Mouse (Mus musculus): ENCODE results near the gene Dynlt1b. TPM values are rescaled to one million over a fixed set of nuclear protein-coding genes. Genes with fewer than 3 reads are reported as not detected.
A peak's percentile ranks its signal among the peaks of the same experiment; 100 is the strongest.
"Not testable (repeated sequence)": the region's sequence is repeated elsewhere in the genome, so short reads cannot be mapped to it uniquely, and the experiment has no call there.

Dynlt1b gene
- polyA plus RNA-seq, 1 experiment from 2014 or later: 613 TPM

DNA sequence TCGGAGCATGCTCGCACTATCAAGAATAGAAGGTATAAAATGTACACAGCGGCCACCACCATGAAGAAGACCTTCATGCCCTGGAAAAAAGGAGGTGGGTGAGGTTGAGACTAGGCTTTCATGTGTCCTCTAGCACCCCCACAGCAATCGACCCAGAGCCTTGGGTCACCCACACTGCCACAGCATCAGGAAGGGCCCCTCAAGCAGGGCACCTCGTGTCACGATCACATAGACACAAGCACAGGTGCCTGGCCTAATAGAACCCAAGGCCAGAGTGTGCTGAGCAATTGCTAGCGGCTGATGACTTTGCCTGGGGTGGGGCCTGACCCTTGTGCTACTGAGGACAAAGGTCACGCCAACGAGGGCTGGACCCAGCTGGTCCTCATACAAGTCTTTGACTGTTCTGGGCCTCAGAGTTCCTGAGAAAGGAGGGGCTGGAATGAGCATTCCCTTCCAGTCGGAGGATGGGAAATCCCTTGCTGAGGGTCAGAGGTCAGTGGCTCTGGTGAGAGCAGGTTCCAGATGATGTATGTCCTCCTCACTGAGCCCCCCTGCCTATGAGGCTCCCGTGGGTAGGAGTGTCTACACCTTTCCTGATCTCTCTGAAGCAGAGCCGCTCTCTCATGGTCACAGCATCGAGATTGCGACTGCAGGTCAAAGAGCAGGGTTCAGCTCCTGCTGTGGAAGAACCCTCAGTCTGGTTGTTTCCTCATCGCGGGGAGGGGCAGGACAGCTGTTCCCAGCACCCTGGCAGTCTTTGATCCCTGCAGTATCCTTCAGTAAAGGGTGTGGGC lies 16.1 kb downstream of the Dynlt1b start:
- 69% methylated on average over 7 of the region's 16 CpGs for WGBS
- H3K9me3 ChIP-seq (ENCODE audit: control insufficient read depth, low read length); H3K4me1 ChIP-seq (replicated peaks; ENCODE audit: control insufficient read depth, insufficient read depth, low read length); H3K4me2 ChIP-seq (ENCODE audit: low read length); H3K4me3 ChIP-seq (ENCODE audit: low read depth, low read length); H3K27me3 ChIP-seq (replicated peaks; ENCODE audit: control insufficient read depth, insufficient read depth, low read length); H3K27ac ChIP-seq (ENCODE audit: low read depth); DNase-seq (ENCODE audit: low spot score); H3K9ac ChIP-seq (ENCODE audit: low read length); H3K36me3 ChIP-seq (ENCODE audit: control insufficient read depth, insufficient read depth, low read length): not testable (repeated sequence)
- peak; percentile 61 for ATAC-seq (replicated peaks; ENCODE audit: low FRiP score, low TSS enrichment, low read depth)

DNA sequence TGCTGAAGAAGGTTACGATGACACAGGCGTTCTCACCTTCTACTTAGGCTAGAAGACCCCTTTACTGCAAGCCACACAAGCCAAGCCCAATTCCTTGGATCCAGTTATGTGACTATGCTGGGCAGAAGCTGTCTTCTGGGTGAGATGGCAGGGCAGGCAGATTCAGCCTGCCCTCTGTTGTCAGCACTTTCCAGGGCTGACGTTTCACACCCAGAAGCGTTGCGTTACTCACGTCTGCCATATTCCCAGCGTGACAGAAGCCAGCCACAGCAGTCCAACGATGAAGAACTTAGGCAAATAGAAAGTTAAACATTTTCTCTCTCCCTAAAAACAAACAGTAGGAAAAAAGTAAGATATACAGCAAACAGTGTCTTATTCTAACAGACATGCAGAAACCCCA lies 18.4 kb downstream of the Dynlt1b start:
- not testable (repeated sequence) for H3K4me2 ChIP-seq (ENCODE audit: low read length); H3K36me3 ChIP-seq (ENCODE audit: control insufficient read depth, insufficient read depth, low read length); DNase-seq (ENCODE audit: low spot score); H3K9me3 ChIP-seq (ENCODE audit: control insufficient read depth, low read length); H3K9ac ChIP-seq (ENCODE audit: low read length); H3K27ac ChIP-seq (ENCODE audit: low read depth); H3K27me3 ChIP-seq (replicated peaks; ENCODE audit: control insufficient read depth, insufficient read depth, low read length); H3K4me3 ChIP-seq (ENCODE audit: low read depth, low read length); ATAC-seq (replicated peaks; ENCODE audit: low FRiP score, low TSS enrichment, low read depth); H3K4me1 ChIP-seq (replicated peaks; ENCODE audit: control insufficient read depth, insufficient read depth, low read length)
- WGBS: 84% methylated on average over 8 of the region's 8 CpGs

DNA sequence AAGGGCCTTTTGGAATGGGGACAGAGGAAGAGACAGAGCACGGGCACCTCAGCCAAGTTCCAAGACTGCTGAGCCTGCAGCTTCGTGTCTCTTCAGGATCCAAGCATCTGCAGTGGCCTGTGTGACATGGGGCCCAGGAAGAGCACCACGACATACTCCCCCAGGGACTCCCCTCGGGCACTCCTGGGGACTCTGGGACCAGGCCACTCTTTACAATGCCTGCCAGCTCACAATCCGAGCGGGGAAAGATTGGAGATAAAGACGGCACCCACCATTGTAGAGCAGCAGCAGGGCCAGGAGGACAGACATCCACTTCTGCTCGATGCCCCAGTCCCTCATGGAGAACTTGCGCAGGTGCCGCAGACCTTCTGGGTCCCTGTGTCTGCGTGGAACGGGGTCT lies 19.3 kb downstream of the Dynlt1b start:
- WGBS: 88% methylated on average over 12 of the region's 12 CpGs
- H3K27me3 ChIP-seq (replicated peaks; ENCODE audit: control insufficient read depth, insufficient read depth, low read length); ATAC-seq (replicated peaks; ENCODE audit: low FRiP score, low TSS enrichment, low read depth): not testable (repeated sequence)

DNA sequence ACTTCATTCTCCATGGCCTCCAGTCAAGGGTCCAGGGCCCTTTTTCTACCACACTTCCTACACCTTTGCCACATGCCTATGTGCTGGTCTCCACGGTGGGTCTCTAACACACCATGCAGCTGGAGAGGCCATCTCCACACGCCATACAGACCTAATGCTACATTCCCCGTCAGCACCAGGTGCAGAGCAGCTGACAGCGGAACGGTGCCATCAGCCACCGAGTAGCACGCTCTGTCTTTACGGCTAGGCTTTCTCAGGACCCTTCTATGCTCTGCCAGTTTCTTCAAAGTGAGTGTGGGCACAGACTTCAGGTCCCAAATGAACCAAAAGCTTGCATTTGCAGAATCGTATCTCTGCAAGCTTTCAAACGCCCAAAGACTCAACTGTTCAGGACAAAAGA lies 21.3 kb downstream of the Dynlt1b start:
- not testable (repeated sequence) for H3K4me3 ChIP-seq (ENCODE audit: low read depth, low read length); ATAC-seq (replicated peaks; ENCODE audit: low FRiP score, low TSS enrichment, low read depth); DNase-seq (ENCODE audit: low spot score); H3K27ac ChIP-seq (ENCODE audit: low read depth); H3K4me1 ChIP-seq (replicated peaks; ENCODE audit: control insufficient read depth, insufficient read depth, low read length); H3K4me2 ChIP-seq (ENCODE audit: low read length); H3K9ac ChIP-seq (ENCODE audit: low read length); H3K9me3 ChIP-seq (ENCODE audit: control insufficient read depth, low read length); H3K27me3 ChIP-seq (replicated peaks; ENCODE audit: control insufficient read depth, insufficient read depth, low read length); H3K36me3 ChIP-seq (ENCODE audit: control insufficient read depth, insufficient read depth, low read length)
- 93% methylated on average over 2 of the region's 10 CpGs for WGBS

More for the DNA sequence above, 19.3 kb downstream of the Dynlt1b start:
- H3K4me2 ChIP-seq (ENCODE audit: low read length); H3K4me1 ChIP-seq (replicated peaks; ENCODE audit: control insufficient read depth, insufficient read depth, low read length); H3K4me3 ChIP-seq (ENCODE audit: low read depth, low read length); H3K9ac ChIP-seq (ENCODE audit: low read length); DNase-seq (ENCODE audit: low spot score); H3K9me3 ChIP-seq (ENCODE audit: control insufficient read depth, low read length); H3K36me3 ChIP-seq (ENCODE audit: control insufficient read depth, insufficient read depth, low read length); H3K27ac ChIP-seq (ENCODE audit: low read depth): not testable (repeated sequence)

DNA sequence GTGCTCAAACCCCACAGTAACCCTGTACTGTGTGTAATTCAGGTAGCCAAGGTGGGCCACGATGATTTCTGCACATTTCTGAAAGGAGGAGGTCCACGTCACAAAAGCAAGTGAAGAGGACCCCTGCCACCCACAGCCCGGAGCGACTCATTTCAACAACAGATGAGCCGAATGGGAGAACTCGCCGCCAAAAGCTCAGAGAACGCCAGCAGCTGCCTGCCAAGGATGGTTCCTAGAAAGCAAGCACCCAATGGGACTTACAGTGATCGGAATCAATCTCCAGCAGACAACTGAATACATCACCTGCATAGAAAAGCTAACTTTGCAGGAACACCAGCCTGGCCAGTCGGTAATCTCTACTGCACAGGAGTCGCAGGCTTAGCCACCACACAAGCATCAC lies 22.8 kb downstream of the Dynlt1b start:
- not testable (repeated sequence) for H3K4me1 ChIP-seq (replicated peaks; ENCODE audit: control insufficient read depth, insufficient read depth, low read length); H3K27ac ChIP-seq (ENCODE audit: low read depth); H3K36me3 ChIP-seq (ENCODE audit: control insufficient read depth, insufficient read depth, low read length); H3K4me3 ChIP-seq (ENCODE audit: low read depth, low read length); H3K9me3 ChIP-seq (ENCODE audit: control insufficient read depth, low read length); H3K9ac ChIP-seq (ENCODE audit: low read length); H3K4me2 ChIP-seq (ENCODE audit: low read length); H3K27me3 ChIP-seq (replicated peaks; ENCODE audit: control insufficient read depth, insufficient read depth, low read length); ATAC-seq (replicated peaks; ENCODE audit: low FRiP score, low TSS enrichment, low read depth)
- peak; percentile 50 for DNase-seq (ENCODE audit: low spot score)
- WGBS: 87% methylated on average over 8 of the region's 11 CpGs

DNA sequence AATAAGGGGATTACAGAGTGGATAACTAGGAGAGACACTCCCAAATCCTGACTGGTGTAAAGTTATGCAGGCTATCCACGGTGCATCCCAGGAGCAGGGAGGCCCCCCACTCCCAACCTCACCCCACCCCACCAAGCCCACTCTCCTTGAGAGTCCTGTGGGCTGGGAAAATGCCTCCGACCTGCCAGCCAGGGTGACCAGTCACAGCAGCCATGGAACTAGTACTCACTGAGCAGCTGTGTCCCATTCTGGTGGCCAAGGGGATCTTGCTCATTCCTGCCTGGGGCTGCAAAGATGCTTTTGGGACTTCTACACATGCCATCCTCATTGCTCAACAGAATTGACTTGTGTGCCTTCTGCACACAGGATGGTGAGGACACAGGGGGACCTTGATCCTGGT lies 24.8 kb downstream of the Dynlt1b start:
- ATAC-seq (replicated peaks; ENCODE audit: low FRiP score, low TSS enrichment, low read depth): not testable (repeated sequence)

DNA sequence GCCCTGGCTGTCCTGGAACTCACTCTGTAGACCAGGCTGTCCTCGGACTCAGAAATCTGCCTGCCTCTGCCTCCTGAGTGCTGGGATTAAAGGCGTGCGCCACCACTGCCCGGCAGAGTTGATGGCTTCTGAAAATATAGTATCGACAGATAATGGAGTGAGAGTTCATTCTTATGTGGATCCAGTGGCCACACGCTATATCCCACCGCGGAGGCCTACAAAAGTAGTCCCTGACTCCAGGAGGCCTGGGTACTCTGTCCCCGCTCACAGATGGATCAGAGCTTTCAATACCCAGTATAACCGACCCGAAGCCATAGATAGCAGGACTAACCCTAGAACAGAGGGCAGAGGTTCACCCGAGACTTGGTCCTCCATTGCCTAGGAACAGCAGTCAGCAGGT lies 26.0 kb downstream of the Dynlt1b start:
- not testable (repeated sequence) for DNase-seq (ENCODE audit: low spot score); H3K9ac ChIP-seq (ENCODE audit: low read length); H3K27ac ChIP-seq (ENCODE audit: low read depth); H3K27me3 ChIP-seq (replicated peaks; ENCODE audit: control insufficient read depth, insufficient read depth, low read length); H3K4me1 ChIP-seq (replicated peaks; ENCODE audit: control insufficient read depth, insufficient read depth, low read length); H3K4me3 ChIP-seq (ENCODE audit: low read depth, low read length); H3K9me3 ChIP-seq (ENCODE audit: control insufficient read depth, low read length); H3K4me2 ChIP-seq (ENCODE audit: low read length); ATAC-seq (replicated peaks; ENCODE audit: low FRiP score, low TSS enrichment, low read depth); H3K36me3 ChIP-seq (ENCODE audit: control insufficient read depth, insufficient read depth, low read length)
- 93% methylated on average over 11 of the region's 12 CpGs for WGBS

More for the DNA sequence above, 24.8 kb downstream of the Dynlt1b start:
- not testable (repeated sequence) for H3K4me3 ChIP-seq (ENCODE audit: low read depth, low read length); H3K4me2 ChIP-seq (ENCODE audit: low read length); H3K27me3 ChIP-seq (replicated peaks; ENCODE audit: control insufficient read depth, insufficient read depth, low read length); H3K36me3 ChIP-seq (ENCODE audit: control insufficient read depth, insufficient read depth, low read length); H3K27ac ChIP-seq (ENCODE audit: low read depth); H3K9ac ChIP-seq (ENCODE audit: low read length); H3K9me3 ChIP-seq (ENCODE audit: control insufficient read depth, low read length); H3K4me1 ChIP-seq (replicated peaks; ENCODE audit: control insufficient read depth, insufficient read depth, low read length); DNase-seq (ENCODE audit: low spot score)
- WGBS: 88% methylated on average over 2 of the region's 2 CpGs

DNA sequence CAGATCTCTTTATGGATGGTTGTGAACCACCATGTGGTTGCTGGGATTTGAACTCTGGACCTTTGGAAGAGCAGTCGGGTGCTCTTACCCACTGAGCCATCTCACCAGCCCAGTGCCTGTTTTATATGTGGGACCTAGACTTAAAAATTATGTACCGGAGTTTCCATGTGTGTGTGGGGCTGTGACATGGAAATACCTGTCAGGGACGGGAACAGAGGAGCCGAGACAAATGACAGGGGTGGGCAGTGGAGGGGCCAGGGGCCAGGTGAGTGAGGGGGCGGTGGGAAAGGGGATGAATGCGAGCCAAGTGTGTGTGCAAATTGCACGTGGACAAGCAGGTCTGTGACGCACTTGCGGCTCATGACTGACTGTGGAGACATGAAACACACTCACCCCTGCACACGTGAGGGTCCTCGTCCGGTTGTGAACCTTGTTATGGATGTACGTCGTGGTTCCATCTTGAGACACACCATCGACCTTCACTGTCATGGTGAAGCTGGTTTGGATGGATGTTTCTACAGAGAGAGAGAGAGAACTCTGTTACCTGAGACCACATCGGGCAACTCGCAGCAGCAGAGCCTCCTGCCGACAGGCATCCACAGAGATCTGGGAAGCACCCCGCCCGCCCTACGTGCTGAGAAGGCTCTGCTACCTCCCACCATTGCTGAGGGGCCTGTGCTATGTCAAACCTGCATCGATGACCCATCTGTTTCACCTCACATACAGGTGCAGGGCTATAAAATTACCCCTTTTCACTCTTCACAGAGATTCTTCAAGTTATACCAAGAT lies 26.9 kb downstream of the Dynlt1b start:
- H3K27ac ChIP-seq (ENCODE audit: low read depth); H3K9ac ChIP-seq (ENCODE audit: low read length); H3K4me3 ChIP-seq (ENCODE audit: low read depth, low read length); H3K36me3 ChIP-seq (ENCODE audit: control insufficient read depth, insufficient read depth, low read length); DNase-seq (ENCODE audit: low spot score); H3K4me2 ChIP-seq (ENCODE audit: low read length); ATAC-seq (replicated peaks; ENCODE audit: low FRiP score, low TSS enrichment, low read depth); H3K4me1 ChIP-seq (replicated peaks; ENCODE audit: control insufficient read depth, insufficient read depth, low read length); H3K9me3 ChIP-seq (ENCODE audit: control insufficient read depth, low read length); H3K27me3 ChIP-seq (replicated peaks; ENCODE audit: control insufficient read depth, insufficient read depth, low read length): not testable (repeated sequence)
- 87% methylated on average over 13 of the region's 22 CpGs for WGBS

All from intestine, embryonic 14.5 days (tissue).